Mouse (Mus musculus): Measurements from ENCODE around the gene Pitpnb.

Pitpnb gene

DNA sequence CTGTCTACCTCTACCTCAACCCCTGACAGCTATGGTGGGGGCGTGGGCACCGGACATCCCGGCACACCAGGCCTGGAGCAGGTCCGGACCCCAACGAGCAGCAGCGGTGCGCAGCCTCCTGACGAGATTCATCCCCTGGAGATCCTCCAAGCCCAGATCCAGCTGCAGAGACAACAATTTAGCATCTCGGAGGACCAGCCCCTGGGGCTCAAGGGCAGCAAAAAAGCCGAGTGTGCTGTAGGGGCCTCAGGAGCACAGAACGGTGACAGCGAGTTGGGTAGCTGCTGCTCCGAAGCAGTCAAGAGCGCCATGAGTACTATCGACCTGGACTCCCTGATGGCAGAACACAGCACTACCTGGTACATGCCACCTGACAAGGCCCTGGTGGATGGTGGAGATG is 90.9 kb downstream of the Pitpnb start:
- DNase-seq (ENCODE audit: low spot score in 2 of 2): no peak

DNA sequence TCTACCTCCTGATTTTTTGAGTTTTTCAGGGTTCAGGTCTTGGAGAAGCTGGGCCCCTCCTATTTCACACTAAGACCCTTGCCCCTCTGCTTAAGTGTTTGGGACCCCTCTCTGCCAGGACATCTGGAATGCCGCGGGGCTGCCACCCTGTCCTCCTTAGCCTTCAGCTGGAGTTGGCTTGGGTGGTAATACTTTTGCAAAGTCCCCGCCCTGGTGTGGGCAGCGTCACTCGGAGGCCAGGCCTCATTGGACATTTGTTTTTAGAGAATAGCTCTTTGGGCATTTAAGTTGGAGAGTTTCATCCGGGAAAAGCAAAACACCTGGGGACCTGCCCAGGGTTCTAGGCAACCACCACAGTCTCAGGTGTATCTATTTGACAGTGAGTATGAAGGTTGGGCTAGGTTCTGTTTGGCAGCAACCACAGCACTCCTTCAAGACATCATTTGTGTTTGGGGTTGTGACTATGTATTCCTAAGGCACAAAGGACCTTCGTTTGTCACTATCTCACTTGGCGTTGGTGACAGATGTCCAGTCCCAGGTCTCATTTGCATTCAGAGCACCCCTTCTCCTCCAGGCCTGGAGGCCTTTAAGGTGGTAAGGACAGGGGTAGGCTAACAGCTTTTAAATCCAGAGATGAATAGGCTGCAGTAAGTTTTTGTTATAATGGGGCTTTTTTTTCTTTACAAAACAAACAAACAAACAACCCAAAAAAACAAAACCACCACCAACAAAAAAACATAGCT is 91.7 kb downstream of the Pitpnb start:
- no peak for DNase-seq (ENCODE audit: low spot score in 2 of 2)

DNA sequence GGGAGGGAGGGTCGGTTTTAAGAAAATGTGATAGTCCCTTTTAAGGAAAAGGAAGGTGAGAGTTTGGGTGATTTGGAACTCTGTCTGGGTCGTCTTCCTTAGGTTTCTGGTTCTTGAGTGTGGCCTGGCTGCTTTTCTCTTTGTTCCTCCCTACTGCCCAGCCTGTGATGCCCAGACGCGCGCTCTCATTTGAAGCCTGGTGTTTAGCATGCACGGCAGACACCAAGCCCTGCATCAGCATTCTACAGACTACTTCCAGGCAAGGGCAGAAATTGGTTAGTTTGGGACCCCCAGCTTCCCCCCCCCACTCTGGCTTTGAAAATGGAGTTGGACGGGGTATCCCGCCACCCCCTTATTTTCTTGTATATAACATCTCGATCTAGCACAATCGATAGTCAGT is 92.4 kb downstream of the Pitpnb start:
- DNase-seq (ENCODE audit: low spot score in 2 of 2): no peak

DNA sequence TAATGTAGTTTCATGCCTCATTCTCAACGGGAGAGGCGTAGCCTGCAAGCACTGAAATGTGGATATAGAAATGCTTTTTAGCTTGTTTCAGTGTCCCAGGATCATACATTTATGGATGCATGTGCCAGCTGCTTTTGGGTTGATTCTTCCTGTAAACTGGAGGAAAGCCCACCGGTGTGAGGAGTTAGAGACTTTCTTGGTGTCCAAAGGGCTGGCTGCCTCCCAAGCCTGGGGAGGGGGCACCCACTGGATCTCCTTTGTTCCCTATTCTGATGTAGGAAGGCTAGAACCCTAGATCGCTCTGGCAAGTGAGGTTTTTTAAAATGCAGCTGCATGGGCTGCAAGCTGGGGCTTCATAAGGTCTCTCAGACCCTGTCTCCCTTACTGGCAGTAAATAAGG is 93.1 kb downstream of the Pitpnb start:
- DNase-seq (ENCODE audit: low spot score in 2 of 2): no peak

DNA sequence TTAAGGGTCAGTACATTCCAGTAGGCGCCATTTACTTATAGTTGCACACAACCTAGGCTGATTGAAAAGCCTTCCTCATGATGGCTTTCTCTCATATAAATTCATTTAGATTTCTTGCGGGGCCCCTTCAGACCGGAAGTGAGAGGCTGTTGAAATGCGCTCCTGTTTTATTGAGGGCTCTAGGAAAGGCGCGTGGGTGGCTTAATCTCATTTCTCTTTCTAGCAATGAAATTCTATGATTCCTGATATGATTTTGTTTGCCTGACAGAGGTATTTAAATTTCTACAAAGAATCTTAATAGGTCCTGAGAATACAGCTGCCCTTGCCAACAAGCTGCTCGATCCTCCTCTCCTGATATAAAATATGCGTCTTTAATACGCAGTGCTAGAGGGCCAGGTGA is 95.2 kb downstream of the Pitpnb start:
- no peak for DNase-seq (ENCODE audit: low spot score in 2 of 2)

DNA sequence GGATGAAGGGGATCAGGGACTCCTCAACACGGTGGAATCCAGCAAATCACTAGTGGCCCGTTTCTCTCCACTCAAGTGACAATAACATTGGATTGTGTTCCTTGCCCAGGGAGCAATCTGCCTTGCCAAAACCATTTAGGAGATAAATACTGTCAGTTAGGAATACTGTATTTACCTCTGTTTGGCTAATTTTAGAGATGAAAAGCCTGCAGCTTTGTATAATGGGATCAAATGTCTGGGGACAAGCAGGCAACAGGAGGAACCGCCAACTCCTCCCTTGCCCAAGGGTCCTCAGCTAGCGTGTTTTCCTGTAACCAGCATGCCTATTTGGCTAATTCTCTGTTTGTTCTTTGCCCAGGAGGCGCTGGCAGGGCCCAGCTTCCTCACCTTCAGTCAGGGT is 95.7 kb downstream of the Pitpnb start:
- DNase-seq (ENCODE audit: low spot score in 2 of 2): no peak

DNA sequence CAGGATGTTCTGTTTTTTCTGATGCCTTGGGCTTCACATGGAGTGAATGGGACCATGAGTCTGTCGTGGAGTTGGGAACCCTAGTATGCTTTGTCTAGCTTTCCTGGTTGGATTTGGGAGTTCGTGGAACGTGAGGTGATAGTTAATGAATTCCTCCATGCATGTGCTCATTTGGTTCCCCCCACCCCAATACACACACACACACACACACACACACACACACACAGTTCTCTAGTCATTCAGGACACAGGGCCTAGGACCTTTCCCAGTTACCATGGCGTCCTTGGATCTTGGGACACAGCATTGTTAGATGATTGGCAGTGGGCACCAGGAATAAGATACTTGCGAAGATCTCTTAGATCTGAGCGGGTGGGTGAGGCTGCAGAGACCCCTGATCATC is 98.3 kb downstream of the Pitpnb start:
- no peak for DNase-seq (ENCODE audit: low spot score in 2 of 2)

DNA sequence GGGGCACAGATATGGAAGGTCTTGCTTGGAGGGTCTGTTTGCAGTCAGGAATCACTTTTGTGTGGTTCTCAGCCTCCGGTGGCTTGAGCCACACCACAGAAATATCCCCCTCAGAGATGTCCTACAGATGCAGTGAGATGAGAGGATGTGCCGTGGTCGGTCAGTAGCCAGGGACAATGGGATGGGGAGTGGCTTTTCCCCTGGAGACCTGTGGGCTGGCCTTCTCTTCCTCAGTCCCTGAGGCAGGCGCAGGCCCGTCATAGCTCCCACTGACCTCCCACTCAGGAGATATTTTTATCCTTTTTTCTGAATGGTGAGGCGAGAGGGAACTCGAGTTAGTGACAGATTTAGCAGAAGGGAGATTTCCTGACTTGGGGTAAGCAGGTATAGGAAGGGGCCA is 99.2 kb downstream of the Pitpnb start:
- DNase-seq (ENCODE audit: low spot score in 2 of 2): no peak

DNA sequence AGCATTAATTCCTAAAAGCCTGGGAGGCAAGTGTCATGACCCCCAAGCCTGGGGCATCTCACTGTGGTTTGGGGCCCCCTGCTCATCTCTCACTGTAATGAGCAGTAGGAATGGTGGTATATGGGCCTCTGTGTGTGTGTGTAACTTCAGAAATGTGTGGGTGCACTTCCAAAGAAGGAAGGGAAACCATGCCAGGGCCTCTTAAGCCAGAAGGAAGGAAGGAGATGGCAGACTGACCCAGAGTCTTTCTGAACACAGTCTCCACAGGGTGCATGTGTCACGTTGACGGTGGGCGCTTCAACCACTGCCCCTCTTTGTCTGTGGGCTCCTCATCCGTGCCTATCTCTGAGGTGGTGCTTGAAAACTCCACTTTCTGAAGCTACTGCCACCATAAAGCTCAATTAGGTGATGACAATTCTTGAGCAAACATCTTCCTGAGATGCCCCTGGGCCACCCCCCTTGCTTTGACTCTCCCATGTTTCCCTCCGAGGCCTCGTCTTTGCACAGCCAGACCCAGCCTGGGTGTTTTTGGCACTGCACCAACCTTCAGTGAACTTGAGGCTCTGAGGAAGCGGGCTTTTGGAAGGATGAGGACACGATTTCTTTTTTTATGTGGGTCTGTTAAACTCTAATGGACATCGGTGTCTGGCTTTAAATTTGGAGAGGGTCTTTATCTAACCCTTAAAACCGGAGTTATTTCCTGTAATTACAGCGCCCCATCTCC is 100.6 kb downstream of the Pitpnb start:
- DNase-seq (ENCODE audit: low spot score in 2 of 2): no peak

DNA sequence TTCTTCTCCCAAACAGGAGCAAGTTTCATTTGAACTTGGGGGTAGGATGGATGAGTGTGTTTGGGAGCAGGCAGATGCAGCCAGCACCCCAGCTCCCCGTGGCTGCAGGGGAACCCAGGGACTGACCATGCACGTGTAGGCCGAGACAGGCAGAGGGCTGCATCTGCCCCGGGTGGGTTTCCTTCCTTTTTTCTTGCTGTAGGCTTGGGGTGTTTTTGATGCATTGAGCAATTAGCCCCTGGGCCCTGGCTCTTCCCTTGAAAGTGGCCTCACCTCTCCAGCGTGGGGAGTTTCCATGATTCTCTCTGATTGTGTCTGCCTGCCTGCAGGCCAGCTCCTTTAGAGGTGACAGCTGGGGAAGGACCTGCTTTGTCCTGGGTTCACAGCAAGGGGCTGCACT is 102.3 kb downstream of the Pitpnb start:
- DNase-seq (ENCODE audit: low spot score in 2 of 2): no peak

DNA sequence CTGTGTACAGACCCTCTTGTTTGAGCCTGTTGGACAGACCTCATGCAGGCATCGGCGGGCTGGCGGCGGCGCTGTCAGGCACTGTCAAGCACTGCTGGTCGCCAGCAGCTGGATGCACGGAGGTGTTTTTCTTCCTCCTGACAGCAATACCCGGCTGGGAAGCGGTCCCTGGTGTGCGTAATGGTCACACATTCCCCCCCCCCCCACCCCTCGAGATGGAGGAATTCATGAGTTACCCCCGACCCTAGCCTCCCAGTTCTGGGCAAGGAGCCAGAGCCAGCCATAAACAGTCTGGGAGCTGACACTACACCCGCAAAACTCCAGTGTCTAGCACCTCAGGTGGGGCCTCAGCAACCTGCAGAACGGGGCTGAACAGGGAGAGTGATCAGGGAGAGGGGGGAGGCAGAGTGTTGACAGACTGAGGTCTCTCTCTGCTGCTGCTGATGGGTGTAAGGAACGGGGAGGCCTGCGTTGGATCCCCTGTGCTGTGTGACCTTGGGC is 103.8 kb downstream of the Pitpnb start:
- DNase-seq (ENCODE audit: low spot score in 2 of 2): no peak

DNA sequence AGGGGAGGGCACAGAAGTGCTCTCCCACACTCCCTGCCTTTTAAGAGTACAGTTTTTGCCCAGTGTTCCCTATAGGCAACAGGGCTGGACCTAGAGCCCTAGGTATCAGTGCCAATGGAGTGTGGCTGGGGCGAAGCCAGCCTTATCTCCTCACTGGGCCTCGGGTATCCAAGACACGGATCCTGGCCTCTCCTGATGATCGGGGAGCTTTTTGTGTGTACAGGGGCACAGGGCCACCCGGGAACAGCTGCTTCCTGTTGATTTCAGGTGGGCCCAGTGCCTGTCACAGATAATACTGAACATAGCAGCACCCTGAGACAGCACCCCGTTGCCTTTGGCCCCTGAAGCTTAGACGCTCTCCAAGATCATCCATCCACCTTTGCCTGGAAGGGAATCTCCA is 105.7 kb downstream of the Pitpnb start:
- DNase-seq (ENCODE audit: low spot score in 2 of 2): no peak

DNA sequence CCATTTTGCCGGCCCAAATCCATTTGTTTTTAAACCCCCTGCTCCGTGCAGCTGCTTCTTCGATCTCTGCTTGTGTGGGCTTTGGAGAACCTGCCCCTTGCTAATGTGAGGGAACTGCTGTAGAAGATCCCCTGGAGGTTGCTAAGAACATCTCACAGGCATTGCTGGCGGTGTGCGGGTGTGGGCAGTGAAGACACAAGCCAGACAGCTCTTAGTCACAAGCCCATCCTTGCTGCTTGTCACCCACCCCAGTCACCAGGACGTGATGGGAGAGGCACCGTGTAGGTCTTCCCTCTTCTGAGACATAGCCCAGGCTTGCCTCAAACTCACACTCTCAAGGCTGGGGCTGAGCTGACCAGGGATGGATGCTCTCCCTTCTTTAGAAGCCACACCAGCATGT is 106.6 kb downstream of the Pitpnb start:
- DNase-seq (ENCODE audit: low spot score in 2 of 2): no peak
